Mouse (Mus musculus) frontal cortex, adult (tissue): ENCODE measurements at regions not wholly inside any gene's neighbourhood (a gene's known extent, or its start where the extent isn't known, plus 50 kb on each side); places are given as distances from the start of the nearest gene placed in this dataset.
A peak's percentile ranks its signal among the peaks of the same experiment; 100 is the strongest.
"Not testable (repeated sequence)": the region's sequence is repeated elsewhere in the genome, so short reads cannot be mapped to it uniquely, and the experiment has no call there.

ENCODE experiments used
- ATAC-seq: cut with Nextera tagmentation; 2 replicates; pipeline ENCODE4 v1.9.2; 2017; ENCODE audit warnings: mild to moderate bottlenecking, moderate library complexity, mixed read lengths; ENCODE audit not compliant: low TSS enrichment

DNA sequence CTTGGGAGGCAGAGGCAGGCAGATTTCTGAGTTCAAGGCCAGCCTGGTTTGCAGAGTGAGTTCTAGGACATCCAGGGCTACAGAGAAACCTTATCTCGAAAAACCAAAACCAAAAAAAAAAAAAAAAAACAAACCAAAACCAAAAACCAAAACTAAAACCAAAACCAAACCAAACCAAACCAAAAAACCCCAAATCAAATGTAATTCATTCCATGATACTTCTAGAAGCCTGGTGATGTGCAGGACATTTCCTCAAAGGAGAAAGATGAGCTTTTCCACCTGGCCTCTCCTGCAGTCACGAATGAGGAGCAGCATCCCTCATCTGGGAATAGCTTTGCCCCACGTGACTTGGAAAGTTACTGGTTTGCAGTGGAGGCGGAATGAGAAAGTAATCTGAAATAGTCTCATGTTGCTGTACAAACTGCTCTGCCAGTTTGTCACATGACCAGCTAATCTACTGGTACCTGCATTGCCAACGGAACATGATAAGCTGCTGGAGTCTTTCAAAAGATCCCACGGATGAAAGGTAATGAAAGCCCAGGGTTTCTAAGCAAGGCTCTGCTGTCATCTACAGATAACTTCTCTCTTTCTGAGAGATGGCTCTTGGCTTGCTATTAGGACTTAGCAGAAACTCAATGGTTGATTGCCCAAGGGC lies 127.8 kb upstream of the Max start:
- peak; percentile 57 for ATAC-seq

DNA sequence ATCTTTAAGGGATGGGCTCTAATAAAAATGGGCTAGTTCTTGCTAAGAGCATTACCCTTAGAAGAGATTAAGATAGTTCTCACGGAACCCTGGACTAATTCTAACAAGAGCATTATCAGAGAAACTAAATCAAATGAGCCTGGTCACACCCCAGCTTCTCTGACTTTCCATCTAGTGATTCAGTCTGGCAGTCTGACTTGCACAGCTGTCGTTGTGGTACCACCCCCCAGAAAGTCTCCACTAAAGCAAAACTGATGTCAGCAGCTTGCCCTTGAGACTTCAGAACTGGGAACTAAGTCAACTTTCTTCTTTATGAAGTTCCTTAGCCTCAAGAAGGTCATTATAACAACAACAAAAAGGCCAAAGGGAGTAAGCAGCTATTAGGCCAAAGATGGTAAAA lies 126.5 kb upstream of the Max start:
- no peak for ATAC-seq

DNA sequence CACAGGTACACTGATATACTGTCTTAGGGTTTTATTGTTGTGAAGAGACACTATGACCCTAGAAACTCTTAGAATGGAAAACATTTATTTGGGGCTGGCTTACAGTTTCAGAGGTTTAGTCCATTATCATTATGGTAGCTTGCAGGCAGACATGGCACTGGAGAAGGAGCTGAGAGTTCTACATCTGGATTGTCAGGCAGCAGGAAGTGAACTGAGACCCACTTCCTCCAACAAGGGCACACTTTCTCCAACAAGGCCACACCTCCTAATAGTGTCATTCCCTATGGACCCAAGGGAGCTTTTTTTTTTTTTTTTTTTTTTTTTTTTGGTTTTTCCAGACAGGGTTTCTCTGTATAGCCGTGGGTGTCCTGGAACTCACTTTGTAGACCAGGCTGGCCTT lies 124.9 kb upstream of the Max start:
- not testable (repeated sequence) for ATAC-seq

DNA sequence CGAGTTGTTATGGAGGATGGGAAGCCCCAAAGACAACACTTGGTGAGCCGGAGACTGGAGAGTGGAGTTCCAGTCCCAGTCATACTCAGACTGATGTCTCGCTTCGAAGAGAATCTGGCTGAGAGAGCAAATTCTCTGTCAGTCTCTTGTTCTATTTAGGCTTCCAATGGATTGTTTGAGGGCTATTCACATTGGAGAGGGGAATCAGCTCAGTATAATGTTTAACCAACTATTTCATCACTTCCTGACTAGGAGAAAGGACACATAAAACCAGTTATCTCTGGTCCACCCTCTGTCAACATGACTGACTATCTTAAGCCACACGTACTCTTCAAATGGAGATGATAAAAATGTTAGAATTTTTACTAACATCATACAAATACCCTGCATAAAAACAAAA lies 123.9 kb upstream of the Max start:
- ATAC-seq = no peak

DNA sequence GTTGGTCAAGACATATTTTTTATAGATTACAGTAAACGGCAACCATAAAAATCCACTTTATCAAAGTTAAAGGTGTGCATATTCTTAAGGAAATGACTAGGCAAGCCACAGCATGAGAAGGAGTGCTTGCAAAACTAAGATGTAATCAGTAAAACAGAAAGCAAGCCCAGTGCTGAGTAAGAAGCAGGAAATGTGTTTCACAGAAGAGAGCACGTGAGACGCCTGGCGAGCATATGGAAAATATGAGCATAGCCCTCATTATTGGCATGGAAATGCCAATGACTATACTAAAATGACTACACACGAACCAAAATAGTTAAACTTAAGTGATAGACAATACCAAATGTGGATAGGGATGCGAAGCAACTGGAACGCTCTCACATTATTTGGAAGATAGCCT lies 123.2 kb upstream of the Max start:
- ATAC-seq = no peak

DNA sequence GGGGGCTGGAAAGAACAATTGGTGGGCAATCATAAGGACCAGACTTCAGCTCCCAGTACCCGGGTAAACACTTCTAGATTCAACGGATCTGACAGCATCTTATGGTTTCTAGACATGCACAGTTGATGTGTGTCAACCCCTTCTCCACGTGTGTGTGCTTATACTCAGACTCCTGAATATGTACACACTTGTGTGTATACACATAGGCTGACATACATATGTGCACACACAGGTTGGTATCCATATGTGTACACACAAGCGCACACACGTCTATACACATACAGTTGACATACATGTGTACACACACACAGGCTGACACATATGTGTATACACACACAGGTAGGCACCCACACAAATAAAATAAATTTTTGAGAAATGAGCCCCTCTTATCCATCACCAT lies 122.7 kb upstream of the Max start:
- no peak for ATAC-seq

DNA sequence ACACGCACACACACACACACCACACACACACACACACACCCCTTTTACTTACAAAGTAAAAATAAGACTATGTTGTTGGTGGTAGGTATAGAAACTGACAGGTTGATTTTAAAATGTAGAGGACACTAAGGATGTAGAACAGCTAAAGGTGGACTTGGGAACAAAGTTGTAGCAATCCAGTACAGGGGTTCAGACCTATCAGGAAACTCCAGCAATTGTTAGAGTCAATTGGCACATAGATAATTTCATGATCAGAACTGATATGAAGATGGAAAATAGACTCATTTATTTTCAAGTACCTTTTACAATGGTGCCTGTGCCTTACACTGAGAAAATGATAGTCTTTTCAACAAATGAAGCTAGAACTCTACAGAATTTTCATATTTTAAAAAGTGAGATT lies 122.3 kb upstream of the Max start:
- ATAC-seq = no peak

DNA sequence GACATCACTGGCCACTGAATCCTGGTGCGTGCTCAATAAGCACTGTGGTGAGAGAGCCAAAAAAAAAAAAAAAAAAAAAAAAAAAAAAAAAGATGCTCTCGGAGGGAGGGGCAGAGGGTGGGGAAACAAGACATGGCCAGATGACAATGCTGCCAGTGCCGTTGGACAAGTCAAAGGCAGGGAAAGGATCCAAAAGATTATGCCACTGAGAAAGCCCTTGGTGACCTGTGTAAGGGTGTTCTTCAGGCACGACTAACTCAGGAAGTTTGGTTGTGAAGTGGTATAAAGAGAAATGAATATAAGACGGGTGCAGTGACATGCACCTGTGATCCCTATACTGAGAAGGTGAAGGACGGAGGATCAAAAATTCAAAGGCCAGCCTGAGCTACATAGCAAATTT lies 121.8 kb upstream of the Max start:
- ATAC-seq = no peak

DNA sequence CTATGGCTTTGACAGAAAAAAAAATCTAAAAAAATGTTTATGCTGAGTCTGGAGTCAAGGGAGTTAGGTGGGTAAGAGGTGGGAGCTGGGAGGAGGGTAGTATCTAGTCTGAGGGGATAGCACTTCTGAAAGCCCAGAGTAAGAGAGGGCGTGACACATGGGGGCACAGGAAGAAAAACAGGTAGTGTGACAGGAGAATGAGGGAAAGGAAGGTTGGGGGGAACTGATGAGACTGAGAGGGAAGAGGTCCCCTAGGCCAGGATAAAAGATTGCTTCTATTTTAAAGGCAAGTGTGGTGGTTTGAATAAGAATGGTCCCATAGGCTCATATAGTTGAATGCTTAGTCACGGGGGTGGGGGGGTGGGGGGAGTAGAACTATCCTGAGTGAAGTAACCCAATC lies 119.8 kb upstream of the Max start:
- ATAC-seq = no peak

DNA sequence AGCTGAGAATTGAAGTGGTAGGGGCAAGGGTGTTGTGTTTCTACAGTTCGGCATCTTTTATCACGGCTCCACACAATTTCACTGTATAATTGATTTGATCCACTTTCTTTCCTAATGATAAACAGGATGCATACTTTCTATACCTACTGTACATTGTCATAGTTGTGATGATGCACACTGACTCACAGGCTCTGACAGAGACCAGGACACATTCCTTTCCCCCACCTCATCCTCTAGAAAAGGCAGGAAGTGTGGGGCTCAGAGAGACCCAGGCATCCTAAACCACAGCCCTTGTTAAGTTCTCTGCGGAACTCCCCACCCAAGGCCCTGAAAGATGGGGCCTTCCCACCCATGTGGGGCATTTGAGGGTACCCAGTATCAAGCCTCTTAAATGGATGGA lies 117.5 kb upstream of the Max start:
- ATAC-seq = no peak

DNA sequence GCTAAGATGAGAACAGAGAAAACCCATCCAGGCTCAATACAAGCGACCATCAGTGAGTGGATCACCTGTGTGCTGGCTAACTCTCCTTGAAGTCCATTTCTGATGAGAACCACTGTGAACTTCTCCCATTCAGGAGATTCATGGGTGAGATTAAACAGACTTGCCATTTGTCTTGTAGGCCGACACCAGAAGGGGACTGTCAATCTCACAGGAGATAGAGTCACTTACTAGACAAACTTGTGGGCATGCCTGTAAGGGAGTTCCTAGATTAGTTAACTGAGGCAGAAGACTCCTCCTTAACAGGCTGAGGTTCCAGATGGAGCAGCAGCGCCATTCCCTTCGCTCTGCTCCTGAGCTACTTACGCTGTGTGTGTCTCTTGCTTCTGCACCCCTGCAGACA lies 114.7 kb upstream of the Max start:
- ATAC-seq = no peak

DNA sequence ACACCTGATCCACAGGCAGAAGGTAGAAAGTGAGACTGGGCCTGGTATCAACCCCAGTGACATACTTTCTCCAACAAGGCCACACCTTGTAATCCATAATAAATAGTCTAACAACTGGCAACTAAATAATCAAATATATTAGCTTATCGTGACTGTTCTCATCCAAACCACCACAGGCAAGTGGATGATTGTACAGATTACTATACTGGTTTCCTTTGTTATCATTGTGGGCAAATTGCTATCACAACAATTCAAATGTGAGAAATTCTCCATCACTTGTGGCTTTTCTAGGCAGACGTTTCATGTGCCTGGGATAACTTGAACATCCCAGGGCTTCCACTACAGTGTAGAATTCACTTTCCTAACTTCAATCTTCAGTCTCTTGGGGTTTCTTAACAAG lies 112.6 kb upstream of the Max start:
- no peak for ATAC-seq

DNA sequence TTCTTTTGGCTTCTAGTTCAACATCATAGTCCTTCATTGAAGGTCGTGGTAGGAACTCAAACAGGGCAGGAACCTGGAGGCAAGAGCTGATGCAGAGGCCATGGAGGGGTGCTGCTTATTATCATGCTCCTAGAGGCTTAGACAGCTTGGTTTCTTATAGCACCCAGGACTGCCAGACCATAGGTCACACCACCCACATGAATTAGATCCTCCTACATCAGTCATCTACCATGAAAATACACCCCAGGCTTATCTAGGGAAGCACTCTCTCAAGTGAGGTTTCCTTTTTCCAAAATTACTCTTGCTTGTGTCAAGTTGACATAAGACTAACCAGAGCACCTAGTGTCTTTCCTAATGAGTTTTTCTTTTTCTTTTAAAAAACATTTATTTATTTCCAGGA lies 109.7 kb upstream of the Max start:
- no peak for ATAC-seq

DNA sequence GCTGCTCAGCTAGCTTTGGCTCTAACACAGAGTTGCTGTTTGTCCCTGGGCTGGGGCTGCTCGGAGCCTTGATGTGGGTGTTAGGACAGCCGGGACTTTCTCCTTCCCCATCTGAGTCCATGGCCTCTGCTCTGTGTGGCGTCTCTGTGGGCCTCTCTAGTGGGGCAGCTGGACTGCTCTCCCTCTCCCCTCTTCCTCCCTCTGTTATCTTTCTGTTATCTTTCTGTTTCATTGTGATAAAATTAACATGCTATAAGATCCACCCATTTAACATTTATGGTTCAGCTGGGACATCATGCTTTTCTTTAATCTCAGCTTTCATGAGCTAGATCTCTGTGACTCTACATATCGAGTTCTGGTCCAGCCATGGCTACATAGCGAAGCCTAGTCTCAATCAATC lies 105.9 kb upstream of the Max start:
- no peak for ATAC-seq

DNA sequence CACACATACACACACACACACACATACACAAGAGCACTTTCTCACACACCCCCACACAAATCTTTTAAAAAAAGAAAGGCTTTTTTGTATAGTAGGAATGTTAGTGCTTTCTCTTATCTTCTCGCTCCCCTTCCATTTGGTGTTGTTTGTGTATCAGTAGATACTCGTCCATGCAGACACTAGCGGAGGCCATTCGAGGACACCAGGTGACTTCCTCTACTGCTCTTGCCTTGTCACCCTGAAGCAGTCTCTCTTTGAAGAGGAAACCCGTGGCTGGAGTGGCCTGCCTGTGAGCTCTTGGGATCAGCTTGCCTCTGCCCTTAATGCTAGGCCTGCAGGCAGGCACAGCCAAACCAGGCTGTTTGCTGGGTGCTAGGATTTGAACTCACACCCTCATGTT lies 105.1 kb upstream of the Max start:
- ATAC-seq = no peak

DNA sequence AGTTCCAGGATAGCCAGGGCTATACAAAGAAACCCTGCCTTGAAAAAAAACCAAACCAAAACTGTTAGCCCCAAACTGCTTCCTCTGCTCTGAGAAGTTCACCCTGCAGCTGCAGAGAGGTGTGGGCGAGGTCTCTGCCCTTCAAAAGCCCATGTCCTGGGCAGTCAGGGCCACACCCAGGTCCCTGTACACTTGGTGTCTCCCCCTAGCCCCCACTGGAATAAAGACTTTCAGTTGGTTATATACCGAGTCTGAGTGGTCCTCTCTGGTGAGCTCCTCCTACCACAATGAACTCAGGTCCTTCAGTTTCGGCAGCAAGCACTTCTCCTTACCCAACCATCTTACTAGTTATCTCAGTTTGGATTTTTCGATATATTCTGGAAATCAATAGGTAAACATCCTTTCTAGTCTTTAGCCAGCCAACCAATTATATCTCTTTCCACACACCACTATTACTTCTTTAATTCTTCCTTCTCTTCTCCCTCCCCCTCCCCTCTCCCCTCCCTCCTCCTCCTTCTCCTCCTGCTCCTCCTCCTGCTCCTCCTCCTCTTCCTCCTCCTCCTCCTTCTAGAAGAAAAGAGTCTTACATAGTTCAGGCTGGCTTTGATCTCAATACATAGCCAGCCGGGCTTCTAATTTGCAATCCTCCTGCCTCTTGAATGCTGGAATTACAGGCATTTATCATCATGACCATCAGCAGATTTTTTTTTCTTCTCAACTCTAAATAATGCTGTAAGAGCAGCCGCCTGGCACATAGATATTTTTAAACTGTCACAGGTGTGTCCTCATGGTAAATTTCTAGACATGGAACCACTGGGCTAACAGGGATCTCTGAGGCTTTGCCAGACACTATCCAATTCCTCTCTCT lies 103.9 kb upstream of the Max start:
- ATAC-seq = no peak

DNA sequence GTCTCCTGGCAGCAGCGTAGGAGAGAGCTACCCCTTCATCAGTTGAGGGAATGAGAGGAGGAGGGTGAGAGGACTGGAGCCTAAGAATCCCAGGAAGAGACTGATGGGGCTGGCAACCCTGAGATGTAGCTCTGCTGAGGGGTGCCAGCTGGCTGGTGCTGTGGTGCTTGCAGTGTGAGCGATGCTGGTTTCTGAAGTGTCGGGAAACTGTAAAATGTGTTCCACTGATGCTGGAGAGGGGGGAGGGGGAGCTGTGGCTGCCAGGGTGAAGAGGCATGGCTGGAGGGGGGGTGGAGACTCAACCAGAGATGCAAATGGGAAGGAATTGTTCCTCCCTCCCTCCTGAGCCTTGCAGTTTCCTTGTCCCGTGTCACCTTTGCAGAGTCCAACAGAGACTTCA lies 102.0 kb upstream of the Max start:
- peak; percentile 31 for ATAC-seq

DNA sequence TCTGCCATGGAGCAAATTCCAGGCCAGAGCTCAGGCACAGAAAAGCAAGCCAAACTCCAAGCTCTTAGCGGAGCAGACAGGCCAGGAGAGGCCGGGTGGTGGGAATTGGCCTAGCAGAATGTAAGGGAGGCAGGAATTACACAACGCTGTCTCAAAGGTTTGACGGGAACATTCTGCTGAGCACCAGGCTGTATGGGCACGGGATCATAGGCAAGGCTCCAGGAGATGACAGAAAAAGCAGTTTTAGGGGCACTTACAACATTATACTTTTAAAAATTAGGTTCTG lies 99.5 kb upstream of the Max start:
- no peak for ATAC-seq

DNA sequence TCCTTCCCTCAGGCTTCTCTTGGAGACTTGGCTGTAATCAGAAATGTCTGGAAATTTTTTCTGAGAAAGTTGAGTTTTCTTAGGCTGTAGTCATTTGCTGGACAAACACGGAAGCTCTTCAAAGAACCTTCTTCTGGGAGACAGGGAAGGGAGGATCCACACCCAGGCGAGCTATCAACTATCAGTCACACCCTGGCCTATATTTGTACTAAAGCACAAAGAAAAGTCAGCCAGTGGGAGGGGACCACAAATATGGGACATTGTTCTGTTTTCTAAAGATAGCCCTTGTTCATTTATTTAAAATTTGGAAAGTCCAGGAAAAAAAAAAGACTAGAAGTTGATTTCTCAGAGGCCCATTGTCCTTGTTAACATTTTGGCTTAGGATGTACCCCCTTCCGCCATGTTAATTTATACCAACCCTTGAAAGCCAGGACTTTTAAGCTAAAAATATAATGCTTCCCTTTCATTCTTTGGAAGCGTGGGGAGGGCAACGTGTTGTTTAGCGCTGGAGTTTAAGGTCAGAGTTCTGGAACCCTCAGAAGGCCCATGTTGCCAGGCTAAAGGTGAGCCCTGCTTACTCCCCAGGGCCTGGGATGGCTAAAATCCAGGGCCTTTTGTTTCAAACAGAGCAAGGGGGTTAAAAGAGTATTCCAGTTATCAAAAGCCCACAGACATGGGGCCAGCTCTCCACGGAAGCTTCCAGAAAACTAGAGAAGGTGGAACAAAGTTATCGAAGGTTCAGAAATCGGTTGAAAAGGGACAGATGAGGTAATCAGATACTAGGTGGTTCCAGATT lies 99.0 kb upstream of the Max start:
- no peak for ATAC-seq

DNA sequence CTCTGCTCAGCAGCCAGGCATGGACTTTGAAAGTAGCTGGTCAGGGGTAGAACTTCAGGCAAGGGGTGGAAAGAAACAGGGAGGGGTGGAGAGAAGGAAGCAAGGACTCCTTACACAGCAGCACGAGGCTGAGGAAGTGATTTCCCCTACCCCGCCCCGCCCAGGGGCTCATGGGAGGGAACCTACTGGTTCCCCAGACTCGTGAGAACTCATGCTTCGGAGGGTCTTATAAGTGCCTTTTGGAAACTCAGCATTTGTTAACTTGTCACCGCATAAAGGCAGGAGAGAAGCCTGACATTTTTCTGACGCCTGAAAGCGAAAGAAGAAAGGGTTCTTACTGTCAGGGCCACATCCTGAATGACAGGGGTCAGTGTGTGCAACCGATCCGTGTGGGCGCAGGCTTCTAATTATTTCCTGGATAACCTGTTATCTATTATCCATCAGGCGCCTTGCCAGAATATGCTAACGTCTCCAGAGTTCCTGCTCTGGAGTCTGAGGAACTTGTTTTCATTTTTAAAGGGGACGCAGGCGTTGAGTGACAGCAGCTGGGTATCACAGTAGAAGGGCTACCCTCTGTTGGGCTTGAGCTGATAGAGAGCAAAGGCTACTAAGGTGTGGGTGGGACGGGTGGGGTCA lies 98.2 kb upstream of the Max start:
- no peak for ATAC-seq

DNA sequence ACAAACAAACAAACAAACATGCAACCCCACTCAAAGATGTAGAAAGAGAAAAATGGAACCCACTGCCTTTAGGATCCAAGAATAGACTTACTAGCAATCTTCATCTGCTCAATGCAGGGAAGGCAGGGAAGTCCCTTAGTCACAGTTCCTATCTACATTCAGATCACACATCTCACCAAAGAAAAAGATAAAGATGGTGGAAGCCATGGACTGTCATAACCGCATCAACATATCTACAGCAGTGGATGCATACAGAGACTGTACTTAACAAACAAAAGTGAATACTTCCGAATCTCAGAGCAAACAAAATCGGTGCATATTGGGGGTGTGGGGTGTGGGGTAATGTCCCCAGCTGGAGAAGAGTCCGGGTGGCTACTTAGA lies 97.7 kb upstream of the Max start:
- ATAC-seq = no peak

DNA sequence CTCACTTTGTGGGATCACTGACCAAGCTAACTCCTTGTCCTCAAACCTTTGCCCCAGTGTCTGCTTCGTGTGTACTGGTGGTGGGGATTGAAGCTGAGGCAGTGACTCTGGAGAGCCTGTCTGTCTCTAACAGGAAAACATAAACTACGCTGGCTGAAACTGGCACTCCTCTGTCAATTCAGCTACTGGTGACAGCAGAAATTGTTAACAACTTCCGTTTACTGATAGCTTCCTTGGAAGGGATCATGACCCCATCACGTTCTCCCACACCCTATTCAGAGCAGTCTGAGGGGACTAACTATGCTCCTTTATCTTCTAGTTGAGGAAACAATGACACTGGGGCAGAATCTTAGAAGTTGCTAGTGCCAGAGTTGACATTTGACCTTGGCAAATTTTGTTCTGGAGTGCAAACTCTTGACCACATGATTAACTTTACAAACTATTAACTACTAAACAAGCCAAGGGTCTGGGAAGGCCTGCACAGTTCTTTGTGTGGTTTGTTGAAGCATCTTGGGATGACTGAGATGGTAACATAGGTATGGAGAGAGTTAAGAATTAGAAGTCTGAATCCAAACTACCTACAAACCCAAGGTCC lies 96.7 kb upstream of the Max start:
- ATAC-seq = no peak
